Mouse (Mus musculus) megakaryocyte, embryonic 14.5 days (primary cell): ENCODE data around the gene Agfg1. TPM values are rescaled to one million over a fixed set of nuclear protein-coding genes. Genes with fewer than 3 reads are reported as not detected.
"Not testable (repeated sequence)": the region's sequence is repeated elsewhere in the genome, so short reads cannot be mapped to it uniquely, and the experiment has no call there.

Experiments
- H3K27me3 ChIP-seq: replicated peaks from 2 replicates; pipeline ENCODE3; 2012; ENCODE audit warnings: inconsistent platforms
- H3K36me3 ChIP-seq: replicated peaks from 2 replicates; pipeline ENCODE3; 2012; ENCODE audit warnings: low read length, inconsistent platforms, mixed read lengths
- H3K4me1 ChIP-seq: 2 replicates; pipeline ENCODE4 v1.6.1; 2012; ENCODE audit warnings: inconsistent platforms
- H3K4me3 ChIP-seq: replicated peaks from 2 replicates; pipeline ENCODE3; 2012; ENCODE audit warnings: moderate library complexity, mild to moderate bottlenecking, inconsistent platforms
- H3K9me3 ChIP-seq: 2 replicates; pipeline ENCODE4 v1.6.1; 2012; ENCODE audit warnings: inconsistent platforms
- FLI1 ChIP-seq: IDR thresholded peaks from 2 replicates; pipeline ENCODE4 v1.6.1; 2012; ENCODE audit warnings: low read length, inconsistent platforms, mixed read lengths
- GATA1 ChIP-seq: IDR thresholded peaks from 3 replicates; pipeline ENCODE4 v1.6.1; 2012; ENCODE audit warnings: mixed read lengths, low read length, inconsistent platforms, borderline replicate concordance
- polyA plus RNA-seq: library from polyadenylated mRNA; stranded (reverse); fragments of >175 nt; gene quantifications from 2 replicates; pipeline ENCODE4 v1.2.3, GENCODE M21; 2012; ENCODE audit warnings: low replicate concordance; ENCODE audit not compliant: insufficient read depth

Agfg1 gene
- polyA plus RNA-seq, 1 experiment = 4.2 TPM

GRCm38 (mm10) chr1:82938666-82939065, 99.4 kb downstream of the Agfg1 start:
- no peak for TF ChIP-seq GATA1
- TF ChIP-seq FLI1 = no peak
- no peaks in the 10 kb centered on the region for H3K27me3 ChIP-seq
- peaks cover 11% of the 10 kb centered on the region; the same call in 1 of the 2 replicates for H3K9me3 ChIP-seq
- no peaks in the 10 kb centered on the region for H3K36me3 ChIP-seq
- no peaks in the 10 kb centered on the region for H3K4me1 ChIP-seq
- H3K4me3 ChIP-seq = no peak overlapping the region

GRCm38 (mm10) chr1:82942505-82942904, 103.2 kb downstream of the Agfg1 start:
- peaks cover 11% of the 10 kb centered on the region; the same call in 1 of the 2 replicates for H3K9me3 ChIP-seq
- H3K4me3 ChIP-seq, H3K4me1 ChIP-seq, H3K36me3 ChIP-seq, H3K27me3 ChIP-seq: not testable (repeated sequence)

GRCm38 (mm10) chr1:82943295-82943694, 104.0 kb downstream of the Agfg1 start, which contains the start of gene A030003K21Rik:
Gene A030003K21Rik (minus strand): TSS chr1:82943388.
- not testable (repeated sequence) for H3K4me3 ChIP-seq, H3K4me1 ChIP-seq, H3K36me3 ChIP-seq

GRCm38 (mm10) chr1:82946029-82946428, 106.7 kb downstream of the Agfg1 start:
- not testable (repeated sequence) for H3K4me3 ChIP-seq, H3K9me3 ChIP-seq, H3K4me1 ChIP-seq, H3K27me3 ChIP-seq, H3K36me3 ChIP-seq

More at GRCm38 (mm10) chr1:82943295-82943694, 104.0 kb downstream of the Agfg1 start, which contains the start of gene A030003K21Rik:
- not testable (repeated sequence) for H3K9me3 ChIP-seq, H3K27me3 ChIP-seq

GRCm38 (mm10) chr1:82948601-82949000, 109.3 kb downstream of the Agfg1 start:
- no peak for TF ChIP-seq FLI1
- no peak for TF ChIP-seq GATA1
- no peaks in the 10 kb centered on the region for H3K36me3 ChIP-seq
- H3K9me3 ChIP-seq = no peaks in the 10 kb centered on the region
- H3K4me1 ChIP-seq = no peaks in the 10 kb centered on the region
- no peak overlapping the region for H3K4me3 ChIP-seq
- peaks cover 3% of the 10 kb centered on the region for H3K27me3 ChIP-seq

Other genes with a start within 250 kb of the Agfg1 start
- 380 and 485 TPM in 2 replicates for gene Mff, start 114.6 kb upstream of the Agfg1 start, polyA plus RNA-seq
- gene Tm4sf20, start 71.0 kb upstream of the Agfg1 start, polyA plus RNA-seq = not detected in 2 replicates
- gene Gm47791, start 68.2 kb upstream of the Agfg1 start, polyA plus RNA-seq = not detected in 2 replicates
- gene A030005L19Rik, start 73.8 kb downstream of the Agfg1 start, polyA plus RNA-seq = not detected in 2 replicates
- gene A030014E15Rik, start 85.4 kb downstream of the Agfg1 start, polyA plus RNA-seq = 0.16 TPM in 1 of 2 replicates, not detected in the other
- gene Gm6217, start 91.9 kb downstream of the Agfg1 start, polyA plus RNA-seq = not detected in 2 replicates
- not detected in 2 replicates for gene A030003K21Rik, start 103.9 kb downstream of the Agfg1 start, polyA plus RNA-seq
- not detected in 2 replicates for gene Gm7544, start 116.5 kb downstream of the Agfg1 start, polyA plus RNA-seq
- not detected in 2 replicates for gene Gm47955, start 120.8 kb downstream of the Agfg1 start, polyA plus RNA-seq
- gene Gm47959, start 161.1 kb downstream of the Agfg1 start, polyA plus RNA-seq = not detected in 2 replicates
- not detected in 2 replicates for gene Slc19a3, start 199.0 kb downstream of the Agfg1 start, polyA plus RNA-seq
- not detected in 2 replicates for gene Krtap28-10, start 203.0 kb downstream of the Agfg1 start, polyA plus RNA-seq
- not detected in 2 replicates for gene Gm47969, start 205.4 kb downstream of the Agfg1 start, polyA plus RNA-seq
- gene A030005K14Rik, start 219.9 kb downstream of the Agfg1 start, polyA plus RNA-seq = not detected in 2 replicates
- 1.9 TPM in 1 of 2 replicates, not detected in the other for gene Krtap28-13, start 221.4 kb downstream of the Agfg1 start, polyA plus RNA-seq